Mouse (Mus musculus): ENCODE measurements around the gene Olfr643. TPM values are rescaled to one million over a fixed set of nuclear protein-coding genes. Genes with fewer than 3 reads are reported as not detected.

Olfr643 gene
- not detected in 2 replicates for polyA plus RNA-seq (2012)

GRCm38 (mm10) chr7:104137305-104137704 is at the start of gene Olfr643:
Gene Olfr643 (minus strand): TSS chr7:104137405.
- Histone ChIP-seq H3K4me1 (ENCODE audit: control insufficient read depth) (no peaks in the 10 kb centered on the region), H3K4me3 (replicated peaks) (no peak within 1 kb of the TSS), H3K36me3 (ENCODE audit: control insufficient read depth) (no peaks in the 10 kb centered on the region), H3K27me3 (ENCODE audit: control insufficient read depth) (no peaks in the 10 kb centered on the region), H3K9me3 (ENCODE audit: control insufficient read depth, low read length) (no peaks in the 10 kb centered on the region)
- TF ChIP-seq GATA1 (IDR thresholded peaks at IDR 0.05; ENCODE audit: low read length) (no peak), TAL1 (IDR thresholded peaks at IDR 0.05; ENCODE audit: low read length) (no peak)

DNA sequence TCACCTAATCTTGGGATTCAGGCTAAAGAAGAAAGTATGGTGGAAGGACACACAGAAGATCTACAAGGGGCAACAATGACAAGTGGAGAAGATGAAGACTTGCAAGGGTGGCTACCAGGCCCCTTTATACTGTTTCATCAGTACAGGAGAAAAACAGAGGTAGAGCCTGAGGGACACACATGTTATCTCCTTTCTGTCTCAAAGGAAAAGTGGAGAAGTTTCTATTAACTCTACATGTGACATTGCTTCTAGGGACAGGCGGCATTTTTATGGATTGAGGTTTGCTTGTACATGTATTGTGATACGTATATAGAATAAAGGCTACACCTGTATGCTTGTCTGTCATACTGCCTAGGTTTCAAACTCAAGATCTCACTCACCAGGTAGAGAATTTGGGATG is 46.1 kb upstream of the Olfr643 start, which contains the start of gene Olfr648:
Gene Olfr648 (minus strand): TSS at position 101 of the 400 bp plus-strand sequence.
- no peak within 1 kb of the TSS for H3K4me3 ChIP-seq (replicated peaks)
- no peaks in the 10 kb centered on the region for H3K36me3 ChIP-seq (ENCODE audit: control insufficient read depth)
- H3K9me3 ChIP-seq (ENCODE audit: control insufficient read depth, low read length), result no peaks in the 10 kb centered on the region
- H3K4me1 ChIP-seq (ENCODE audit: control insufficient read depth), result no peaks in the 10 kb centered on the region
- H3K27me3 ChIP-seq (ENCODE audit: control insufficient read depth), result no peaks in the 10 kb centered on the region
- TF ChIP-seq GATA1 (IDR thresholded peaks at IDR 0.05; ENCODE audit: low read length) (no peak), TAL1 (IDR thresholded peaks at IDR 0.05; ENCODE audit: low read length) (no peak)

GRCm38 (mm10) chr7:104179074-104179473 is 41.9 kb upstream of the Olfr643 start:
- TF ChIP-seq TAL1 (IDR thresholded peaks at IDR 0.05; ENCODE audit: low read length) (no peak), GATA1 (IDR thresholded peaks at IDR 0.05; ENCODE audit: low read length) (no peak)
- Histone ChIP-seq H3K36me3 (ENCODE audit: control insufficient read depth) (no peaks in the 10 kb centered on the region), H3K4me3 (replicated peaks) (no peak overlapping the region), H3K27me3 (ENCODE audit: control insufficient read depth) (no peaks in the 10 kb centered on the region), H3K9me3 (ENCODE audit: control insufficient read depth, low read length) (no peaks in the 10 kb centered on the region), H3K4me1 (ENCODE audit: control insufficient read depth) (no peaks in the 10 kb centered on the region)

GRCm38 (mm10) chr7:104178422-104179054 is 41.3 kb upstream of the Olfr643 start:
- H3K4me1 ChIP-seq (ENCODE audit: control insufficient read depth), result no peaks in the 10 kb centered on the region
- H3K4me3 ChIP-seq (replicated peaks), result no peak overlapping the region
- no peaks in the 10 kb centered on the region for H3K27me3 ChIP-seq (ENCODE audit: control insufficient read depth)
- H3K9me3 ChIP-seq (ENCODE audit: control insufficient read depth, low read length), result no peaks in the 10 kb centered on the region
- no peak for TF ChIP-seq GATA1 (IDR thresholded peaks at IDR 0.05; ENCODE audit: low read length)
- no peaks in the 10 kb centered on the region for H3K36me3 ChIP-seq (ENCODE audit: control insufficient read depth)

DNA sequence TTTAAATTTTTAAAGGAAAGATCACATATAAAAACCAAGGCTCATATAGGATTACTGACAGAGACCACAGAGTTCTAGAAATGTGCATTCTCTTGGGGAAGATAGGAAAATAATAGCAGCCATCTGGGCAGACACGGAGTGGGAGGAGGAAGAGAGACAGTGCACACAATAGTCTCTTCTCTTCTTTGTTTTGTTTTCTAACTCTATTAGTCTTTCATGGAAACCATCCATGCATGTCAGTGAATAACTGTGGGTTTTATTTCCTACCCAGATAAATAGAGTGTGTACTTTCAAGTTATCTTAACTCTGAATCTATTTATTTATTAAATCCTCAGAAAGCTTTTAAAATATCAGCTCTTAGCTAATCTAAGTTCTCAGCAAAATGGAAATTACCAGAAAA is 37.9 kb upstream of the Olfr643 start:
- Histone ChIP-seq H3K4me1 (ENCODE audit: control insufficient read depth) (no peaks in the 10 kb centered on the region), H3K36me3 (ENCODE audit: control insufficient read depth) (no peaks in the 10 kb centered on the region), H3K27me3 (ENCODE audit: control insufficient read depth) (no peaks in the 10 kb centered on the region), H3K4me3 (replicated peaks) (no peak overlapping the region), H3K9me3 (ENCODE audit: control insufficient read depth, low read length) (no peaks in the 10 kb centered on the region)
- TF ChIP-seq TAL1 (IDR thresholded peaks at IDR 0.05; ENCODE audit: low read length) (no peak), GATA1 (IDR thresholded peaks at IDR 0.05; ENCODE audit: low read length) (no peak)

DNA sequence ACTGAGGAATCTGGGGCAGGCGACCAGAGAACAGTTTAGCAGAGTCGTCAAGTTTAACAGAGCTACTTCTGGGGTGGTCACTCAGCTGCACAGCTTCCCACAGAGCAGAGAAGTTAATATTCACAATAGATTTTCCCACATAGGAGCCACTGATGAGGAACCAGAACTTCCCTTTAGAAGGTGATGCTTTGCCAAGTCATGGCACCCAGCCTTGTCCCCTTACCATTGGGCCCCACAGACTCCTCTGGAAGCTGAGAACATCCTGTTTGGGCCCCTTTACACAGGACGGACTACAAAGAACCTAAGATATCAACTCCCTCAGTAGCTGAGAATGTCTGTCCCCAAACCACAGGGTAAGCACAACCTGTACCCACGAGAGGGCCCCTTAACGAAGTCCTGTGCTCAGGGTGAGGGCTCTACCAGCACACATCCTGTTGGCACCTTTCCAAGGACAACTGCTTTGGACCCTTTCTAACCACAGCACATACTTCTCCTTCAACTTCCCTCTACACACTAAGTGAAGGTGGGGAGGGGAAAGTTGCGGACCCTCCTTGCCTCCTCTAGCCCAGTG is 32.5 kb upstream of the Olfr643 start:
- TF ChIP-seq TAL1 (IDR thresholded peaks at IDR 0.05; ENCODE audit: low read length) (no peak), GATA1 (IDR thresholded peaks at IDR 0.05; ENCODE audit: low read length) (no peak)
- Histone ChIP-seq H3K4me3 (replicated peaks) (no peak overlapping the region), H3K27me3 (ENCODE audit: control insufficient read depth) (no peaks in the 10 kb centered on the region), H3K4me1 (ENCODE audit: control insufficient read depth) (no peaks in the 10 kb centered on the region), H3K36me3 (ENCODE audit: control insufficient read depth) (no peaks in the 10 kb centered on the region), H3K9me3 (ENCODE audit: control insufficient read depth, low read length) (no peaks in the 10 kb centered on the region)

DNA sequence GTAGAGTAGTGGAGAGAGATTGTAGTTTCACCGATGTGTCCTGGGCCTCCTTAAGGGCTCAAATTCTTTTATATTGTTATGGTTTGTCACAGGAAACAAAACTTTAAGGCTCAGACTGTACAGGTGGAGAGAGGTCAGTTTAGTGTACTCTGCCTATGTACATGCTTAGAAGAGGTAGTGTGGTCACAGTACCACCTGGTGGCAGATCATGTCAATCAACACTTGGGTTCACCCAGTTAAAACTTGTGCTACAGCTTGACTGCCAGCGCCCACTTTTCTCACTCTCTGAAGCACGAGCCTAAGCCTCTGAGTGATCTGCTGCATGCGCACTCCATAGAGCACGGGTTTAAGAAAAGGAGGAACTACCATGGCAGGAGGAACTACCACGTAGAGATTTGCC is 29.9 kb upstream of the Olfr643 start:
- Histone ChIP-seq H3K27me3 (ENCODE audit: control insufficient read depth) (no peaks in the 10 kb centered on the region), H3K36me3 (ENCODE audit: control insufficient read depth) (no peaks in the 10 kb centered on the region), H3K9me3 (ENCODE audit: control insufficient read depth, low read length) (no peaks in the 10 kb centered on the region), H3K4me1 (ENCODE audit: control insufficient read depth) (no peaks in the 10 kb centered on the region), H3K4me3 (replicated peaks) (no peak overlapping the region)
- no peak for TF ChIP-seq TAL1 (IDR thresholded peaks at IDR 0.05; ENCODE audit: low read length)
- TF ChIP-seq GATA1 (IDR thresholded peaks at IDR 0.05; ENCODE audit: low read length), result no peak

GRCm38 (mm10) chr7:104150456-104150855 is 13.3 kb upstream of the Olfr643 start, which contains the start of gene Ubqlnl:
Gene Ubqlnl (minus strand): TSS chr7:104150556.
- H3K4me1 ChIP-seq (ENCODE audit: control insufficient read depth), result no peaks in the 10 kb centered on the region
- no peaks in the 10 kb centered on the region for H3K27me3 ChIP-seq (ENCODE audit: control insufficient read depth)
- no peak within 1 kb of the TSS for H3K4me3 ChIP-seq (replicated peaks)
- no peaks in the 10 kb centered on the region for H3K36me3 ChIP-seq (ENCODE audit: control insufficient read depth)
- H3K9me3 ChIP-seq (ENCODE audit: control insufficient read depth, low read length), result no peaks in the 10 kb centered on the region
- TF ChIP-seq TAL1 (IDR thresholded peaks at IDR 0.05; ENCODE audit: low read length) (no peak), GATA1 (IDR thresholded peaks at IDR 0.05; ENCODE audit: low read length) (no peak)

GRCm38 (mm10) chr7:104143179-104143578 is 6.0 kb upstream of the Olfr643 start, which contains the start of gene Ubqln3:
Gene Ubqln3 (minus strand): TSS chr7:104143279.
- H3K36me3 ChIP-seq (ENCODE audit: control insufficient read depth), result no peaks in the 10 kb centered on the region
- no peak for TF ChIP-seq TAL1 (IDR thresholded peaks at IDR 0.05; ENCODE audit: low read length)
- no peak for TF ChIP-seq GATA1 (IDR thresholded peaks at IDR 0.05; ENCODE audit: low read length)
- no peaks in the 10 kb centered on the region for H3K27me3 ChIP-seq (ENCODE audit: control insufficient read depth)
- H3K4me3 ChIP-seq (replicated peaks), result no peak within 1 kb of the TSS
- no peaks in the 10 kb centered on the region for H3K9me3 ChIP-seq (ENCODE audit: control insufficient read depth, low read length)
- H3K4me1 ChIP-seq (ENCODE audit: control insufficient read depth), result no peaks in the 10 kb centered on the region
